Mouse (Mus musculus) limb, embryonic 12.5 days (tissue): ENCODE data around the gene Qrich2. TPM values are rescaled to one million over a fixed set of nuclear protein-coding genes. Genes with fewer than 3 reads are reported as not detected.
"Not testable (repeated sequence)": the region's sequence is repeated elsewhere in the genome, so short reads cannot be mapped to it uniquely, and the experiment has no call there.

Experiments
- ATAC-seq: fragments of 200-750 bp; cut with Nextera tagmentation; 2 replicates; pipeline ENCODE4 v1.8.0; 2017; ENCODE audit warnings: low read depth, moderate TSS enrichment; ENCODE audit not compliant: insufficient number of reproducible peaks, insufficient read depth, low FRiP score, low TSS enrichment
- H3K27ac ChIP-seq: fragments of 300-500 bp; sonication (generic); 2 replicates; pipeline ENCODE4 v1.5.1; 2016; ENCODE audit warnings: mild to moderate bottlenecking, moderate library complexity
- H3K27me3 ChIP-seq: fragments of 300-500 bp; sonication (generic); 2 replicates; pipeline ENCODE4 v1.6.1; 2016; ENCODE audit warnings: mild to moderate bottlenecking, moderate library complexity
- H3K36me3 ChIP-seq: fragments of 300-500 bp; sonication (generic); 2 replicates; pipeline ENCODE4 v1.6.1; 2016; ENCODE audit warnings: mild to moderate bottlenecking, moderate library complexity
- H3K4me1 ChIP-seq: fragments of 300-500 bp; sonication (generic); replicated peaks from 2 replicates; pipeline ENCODE4 v1.6.1; 2016
- H3K4me2 ChIP-seq: fragments of 300-500 bp; sonication (generic); 2 replicates; pipeline ENCODE4 v1.6.1; 2016; ENCODE audit warnings: mild to moderate bottlenecking, moderate library complexity
- H3K4me3 ChIP-seq: fragments of 300-500 bp; sonication (generic); replicated peaks from 2 replicates; pipeline ENCODE4 v1.5.1; 2016; ENCODE audit warnings: mild to moderate bottlenecking
- H3K9ac ChIP-seq: fragments of 300-500 bp; sonication (generic); replicated peaks from 2 replicates; pipeline ENCODE4 v1.6.1; 2016; ENCODE audit warnings: mild to moderate bottlenecking, moderate library complexity
- H3K9me3 ChIP-seq: fragments of 300-500 bp; sonication (generic); 2 replicates; pipeline ENCODE4 v1.6.1; 2016; ENCODE audit warnings: mild to moderate bottlenecking, moderate library complexity
- WGBS: fragments of 180-500 bp; shearing (Covaris S2); methylation state at CpG from one replicate; pipeline ENCODE4 v1.1.7; 2016; 5-methylcytosine and 5-hydroxymethylcytosine counted together
- polyA plus RNA-seq: library from polyadenylated mRNA; unstranded; fragments of >200 nt; fragmentation: Nextera tagmentation; extraction: Ambion mirVana; gene quantifications from 2 replicates; pipeline ENCODE4 v1.2.1, GENCODE M21; 2016

Qrich2 gene
- polyA plus RNA-seq, 1 experiment from 2014 or later = 0.35 TPM

DNA sequence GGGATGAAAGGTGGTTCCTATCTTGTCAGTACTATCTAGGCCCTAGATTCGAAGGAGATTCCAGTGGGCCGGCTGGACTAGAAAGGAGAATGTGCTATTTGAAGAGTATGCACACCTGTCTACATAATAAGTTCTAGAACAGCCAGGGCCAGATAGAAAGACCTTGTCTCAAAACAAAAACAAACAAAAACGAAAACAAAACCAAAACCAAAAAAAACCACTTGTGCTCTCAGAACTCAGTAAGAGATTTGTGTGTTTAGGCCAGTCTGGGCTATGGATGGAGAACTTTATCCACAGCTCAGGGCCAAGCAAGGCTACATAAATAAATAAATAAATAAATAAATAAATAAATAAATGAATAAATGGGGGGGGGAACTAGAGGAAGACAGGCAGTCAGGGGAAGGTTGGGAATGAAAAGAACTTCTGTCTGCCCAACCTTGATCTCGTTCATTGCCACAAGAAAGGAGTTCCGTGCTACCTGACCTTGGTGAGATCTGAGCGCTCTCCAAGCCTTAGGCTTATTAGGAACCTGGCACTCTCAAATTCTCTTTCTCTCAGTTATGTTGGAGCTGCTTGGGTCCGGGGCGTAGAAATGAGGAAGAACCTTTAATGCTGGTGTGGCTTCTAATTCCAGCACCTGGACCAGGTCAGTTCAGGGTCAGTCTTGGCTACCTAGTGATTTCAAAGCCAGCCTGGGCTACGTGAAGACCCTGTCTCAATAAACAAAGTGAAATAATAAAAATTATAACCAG is 36.0 kb downstream of the Qrich2 start:
- 82% methylated on average over 9 of the region's 9 CpGs for WGBS
- no peak for ATAC-seq
- Histone ChIP-seq H3K36me3 (no peaks in the 10 kb centered on the region), H3K9me3 (no peaks in the 10 kb centered on the region), H3K4me3 (no peak overlapping the region), H3K9ac (no peak overlapping the region), H3K27me3 (0 out of 2 replicates have a peak, but pooled peaks cover 3% of the 10 kb centered on the region), H3K4me2 (no peak overlapping the region), H3K27ac (no peak overlapping the region; the same call in 1 of the 2 replicates), H3K4me1 (peaks cover 5% of the 10 kb centered on the region)

DNA sequence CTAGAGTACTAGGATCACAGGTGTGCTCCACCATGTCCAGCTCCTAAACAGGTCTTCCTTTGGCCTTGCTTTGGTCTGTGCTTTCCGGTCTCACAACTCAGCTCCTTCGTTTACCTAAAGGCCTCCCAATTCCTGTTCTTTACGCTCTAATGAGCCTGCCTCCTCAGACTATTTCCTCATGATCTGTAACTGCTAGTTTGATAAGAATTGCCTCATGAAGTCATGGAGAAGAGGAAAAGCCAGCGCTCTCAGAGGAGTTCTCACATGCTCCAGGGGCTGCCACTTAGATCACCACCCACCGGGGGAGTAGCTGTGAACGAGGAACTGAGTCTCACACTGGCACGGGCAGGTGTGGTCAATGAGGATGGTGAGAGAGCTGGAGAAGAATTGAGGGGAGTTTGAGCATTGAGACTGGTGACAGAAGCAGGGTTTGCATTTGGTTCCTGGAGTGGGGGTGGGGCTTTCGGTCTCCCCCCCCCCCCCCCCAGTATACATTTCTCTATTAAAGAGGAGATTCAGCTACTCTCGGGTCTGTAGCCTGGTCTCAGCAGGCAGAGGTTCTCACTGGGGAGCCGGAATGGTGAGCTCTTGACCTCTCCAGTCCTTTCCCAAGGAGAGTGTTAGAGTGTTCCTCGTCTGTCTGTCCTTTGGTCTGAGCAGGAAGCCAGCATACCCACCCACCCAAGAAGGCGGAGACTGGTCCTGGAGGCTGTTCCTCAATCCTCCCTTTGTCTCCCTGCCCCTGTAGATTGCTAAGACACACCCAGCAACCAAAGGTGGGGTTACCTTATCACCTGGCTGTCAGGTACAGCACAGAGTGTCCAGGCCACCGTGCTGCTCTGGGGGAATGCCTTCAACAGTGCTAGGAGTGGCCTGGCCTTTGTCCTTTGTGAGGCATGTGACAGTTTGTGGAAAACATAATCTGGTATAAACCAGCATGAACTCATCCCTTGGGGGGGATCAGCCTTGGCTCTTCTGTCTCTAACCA is 36.9 kb downstream of the Qrich2 start:
- Histone ChIP-seq H3K9me3 (no peaks in the 10 kb centered on the region), H3K36me3 (no peaks in the 10 kb centered on the region), H3K4me3 (no peak overlapping the region), H3K27ac (no peak overlapping the region; the same call in 1 of the 2 replicates), H3K27me3 (0 out of 2 replicates have a peak, but pooled peaks cover 3% of the 10 kb centered on the region), H3K4me1 (0 out of 2 replicates have a peak, but pooled peaks cover 3% of the 10 kb centered on the region), H3K4me2 (no peak overlapping the region), H3K9ac (no peak overlapping the region)
- ATAC-seq = no peak
- WGBS = 47% methylated on average over 13 of the region's 13 CpGs

- H3K27me3 ChIP-seq = 0 out of 2 replicates have a peak, but pooled peaks cover 3% of the 10 kb centered on the region
Observed at GRCm38 (mm10) chr11:116426852-116427575, 39.0 kb downstream of the Qrich2 start.

DNA sequence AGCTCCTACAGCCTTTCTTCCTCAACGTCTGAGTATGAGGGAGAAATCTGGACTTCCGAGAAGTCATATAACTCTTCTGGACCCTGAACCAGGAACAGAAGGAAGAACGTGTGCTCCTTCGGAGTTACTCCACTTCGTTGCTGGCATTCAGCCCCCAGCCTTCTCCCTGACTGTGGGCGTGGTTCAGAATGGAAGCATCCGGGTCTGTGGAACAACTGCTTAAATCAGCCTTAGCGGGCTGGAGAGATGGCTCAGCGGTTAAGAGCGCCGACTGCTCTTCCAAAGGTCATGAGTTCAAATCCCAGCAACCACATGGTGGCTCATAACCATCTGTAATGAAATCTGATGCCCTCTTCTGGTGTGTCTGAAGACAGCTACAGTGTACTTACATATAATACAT is 39.7 kb downstream of the Qrich2 start:
- H3K36me3 ChIP-seq, H3K4me2 ChIP-seq, H3K27ac ChIP-seq, H3K9me3 ChIP-seq, H3K27me3 ChIP-seq, H3K9ac ChIP-seq, H3K4me1 ChIP-seq, ATAC-seq, H3K4me3 ChIP-seq: not testable (repeated sequence)
- 89% methylated on average over 11 of the region's 11 CpGs for WGBS

More at GRCm38 (mm10) chr11:116426852-116427575, 39.0 kb downstream of the Qrich2 start:
- Histone ChIP-seq H3K4me1 (no peaks in the 10 kb centered on the region), H3K4me2 (no peak overlapping the region), H3K4me3 (no peak overlapping the region), H3K9ac (no peak overlapping the region), H3K36me3 (no peaks in the 10 kb centered on the region), H3K27ac (no peak overlapping the region), H3K9me3 (no peaks in the 10 kb centered on the region)
- WGBS = 65% methylated on average over 6 of the region's 6 CpGs
- no peak for ATAC-seq

GRCm38 (mm10) chr11:116424621-116425407 is 41.2 kb downstream of the Qrich2 start:
- Histone ChIP-seq H3K9me3 (no peaks in the 10 kb centered on the region), H3K4me3 (no peak overlapping the region), H3K36me3 (no peaks in the 10 kb centered on the region), H3K4me1 (no peaks in the 10 kb centered on the region), H3K4me2 (no peak overlapping the region), H3K27me3 (no peaks in the 10 kb centered on the region), H3K9ac (no peak overlapping the region), H3K27ac (no peak overlapping the region)
- ATAC-seq = no peak
- WGBS = 64% methylated on average over 8 of the region's 8 CpGs

DNA sequence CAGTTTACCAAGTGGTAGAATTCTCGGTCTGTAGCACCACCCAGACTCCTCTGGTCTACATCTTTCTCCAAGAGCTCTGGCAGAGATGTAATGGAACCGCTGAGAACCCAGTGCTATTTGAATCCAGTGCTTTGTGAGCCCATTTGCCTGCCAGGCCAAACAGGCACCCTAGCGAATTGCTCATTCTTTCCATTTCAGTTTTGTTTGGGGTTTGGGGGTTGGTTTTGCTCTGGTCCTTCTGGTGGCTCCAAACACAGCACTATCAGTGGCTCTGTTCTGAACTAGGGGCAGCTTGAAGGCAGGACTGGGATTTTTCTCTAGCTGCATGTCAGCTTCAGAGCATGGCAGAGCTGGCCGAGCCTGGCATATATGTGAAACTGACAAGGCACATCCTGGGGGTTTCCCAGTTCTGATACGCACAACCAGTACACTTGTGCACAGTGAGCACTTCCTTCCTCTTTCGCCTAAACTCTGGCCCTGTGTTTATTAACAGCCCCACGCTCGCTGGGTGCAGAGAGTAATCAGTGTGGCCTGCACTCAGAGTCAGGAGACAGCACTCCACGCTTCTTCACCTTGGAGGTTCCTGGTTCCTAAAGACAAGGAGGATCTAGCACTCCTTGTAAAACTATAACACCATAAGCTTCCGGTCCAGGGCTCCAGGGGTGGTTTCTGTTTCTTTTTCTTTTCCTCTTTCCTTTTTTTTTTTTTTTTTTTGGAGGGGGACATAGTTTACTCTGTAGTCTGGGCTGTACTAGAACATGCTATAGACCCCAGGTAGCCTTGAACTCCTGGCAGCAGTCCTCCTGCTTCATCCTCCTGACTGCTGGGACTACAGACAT is 42.0 kb downstream of the Qrich2 start:
- Histone ChIP-seq H3K4me1 (no peaks in the 10 kb centered on the region), H3K27ac (no peak overlapping the region), H3K9me3 (no peaks in the 10 kb centered on the region), H3K4me2 (no peak overlapping the region), H3K36me3 (no peaks in the 10 kb centered on the region), H3K9ac (no peak overlapping the region), H3K4me3 (no peak overlapping the region), H3K27me3 (no peaks in the 10 kb centered on the region)
- WGBS = 82% methylated on average over 10 of the region's 10 CpGs
- no peak for ATAC-seq

- no peaks in the 10 kb centered on the region for H3K9me3 ChIP-seq
- H3K4me2 ChIP-seq = no peak overlapping the region
- no peaks in the 10 kb centered on the region for H3K27me3 ChIP-seq
- ATAC-seq = no peak
- H3K4me3 ChIP-seq = no peak overlapping the region
- H3K36me3 ChIP-seq = no peaks in the 10 kb centered on the region
- no peak overlapping the region for H3K9ac ChIP-seq
- peaks cover 8% of the 10 kb centered on the region for H3K4me1 ChIP-seq
- H3K27ac ChIP-seq = no peak overlapping the region
- WGBS = 84% methylated on average over 6 of the region's 6 CpGs
Observed at GRCm38 (mm10) chr11:116423214-116423613, 42.8 kb downstream of the Qrich2 start.

DNA sequence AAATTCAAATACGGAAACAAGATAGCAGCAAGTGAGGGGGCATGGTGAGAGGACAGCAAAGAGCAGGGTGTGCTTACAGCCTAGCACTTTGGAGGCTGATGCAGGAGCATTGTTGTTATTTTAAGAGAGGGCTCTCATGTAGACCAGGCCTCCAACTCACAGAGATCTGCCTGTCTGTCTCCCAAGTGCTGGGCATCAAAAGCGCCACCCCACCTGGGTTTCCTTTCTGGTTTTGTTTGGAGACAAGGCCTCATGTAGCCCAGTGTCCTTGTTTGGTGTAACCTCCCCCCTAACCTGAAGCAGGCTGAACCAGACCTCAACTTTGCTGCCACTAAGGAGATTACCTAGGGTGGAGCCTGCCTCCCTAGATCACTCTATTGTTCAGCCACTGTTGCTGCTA is 43.5 kb downstream of the Qrich2 start:
- H3K36me3 ChIP-seq = no peaks in the 10 kb centered on the region
- no peak overlapping the region for H3K27ac ChIP-seq
- peaks cover 14% of the 10 kb centered on the region for H3K4me1 ChIP-seq
- H3K4me3 ChIP-seq = no peak overlapping the region
- H3K9me3 ChIP-seq = no peaks in the 10 kb centered on the region
- H3K27me3 ChIP-seq = no peaks in the 10 kb centered on the region
- H3K9ac ChIP-seq = no peak overlapping the region
- WGBS = 91% methylated on average over 2 of the region's 2 CpGs
- H3K4me2 ChIP-seq = no peak overlapping the region
- ATAC-seq = no peak

- H3K4me2 ChIP-seq = no peak overlapping the region
- no peak overlapping the region for H3K4me3 ChIP-seq
- ATAC-seq = no peak
- H3K4me1 ChIP-seq = peaks cover 21% of the 10 kb centered on the region
- H3K9me3 ChIP-seq = no peaks in the 10 kb centered on the region
- H3K9ac ChIP-seq = no peak overlapping the region
- no peaks in the 10 kb centered on the region for H3K36me3 ChIP-seq
- H3K27ac ChIP-seq = no peak overlapping the region
- 71% methylated on average over 6 of the region's 6 CpGs for WGBS
- no peaks in the 10 kb centered on the region for H3K27me3 ChIP-seq
Observed at GRCm38 (mm10) chr11:116421102-116421501, 44.9 kb downstream of the Qrich2 start.
